Mouse (Mus musculus): ENCODE measurements at regions not wholly inside any gene's neighbourhood (a gene's known extent, or its start where the extent isn't known, plus 50 kb on each side); places are given as distances from the start of the nearest gene placed in this dataset.

DNA sequence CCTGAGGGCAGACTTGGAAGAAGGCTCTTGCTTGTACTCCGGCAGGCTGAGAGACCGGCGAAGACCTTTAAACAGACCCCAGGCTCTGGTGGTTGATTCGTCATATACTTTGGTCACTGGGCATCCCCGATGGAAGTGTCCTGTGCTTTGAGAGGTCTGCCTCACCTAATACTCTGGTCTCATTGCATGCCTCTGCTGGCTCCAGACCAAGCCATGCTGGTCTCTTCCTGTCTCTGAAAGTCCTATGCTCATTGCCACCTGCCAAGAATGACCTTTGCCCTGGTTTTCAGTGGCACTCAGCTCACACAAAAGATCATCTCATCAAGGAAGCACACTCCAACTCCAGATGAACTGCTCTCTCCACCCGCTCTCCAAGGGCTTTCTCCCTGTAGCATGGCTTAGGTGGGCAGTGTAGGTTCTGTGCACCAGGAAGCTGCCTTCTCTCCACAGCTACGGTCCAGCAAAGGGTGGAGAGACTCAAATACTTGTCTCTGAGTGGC is 126.0 kb upstream of the Rcn1 start:
- no peak for DNase-seq (ENCODE audit: low spot score in 2 of 2)

- DNase-seq (ENCODE audit: low spot score in 2 of 2) = no peak
These were observed 129.4 kb upstream of the Rcn1 start for GRCm38 (mm10) chr2:105528535-105528934.

- no peak for DNase-seq (ENCODE audit: low spot score in 2 of 2)
These were observed 124.6 kb upstream of the Pax6 start for GRCm38 (mm10) chr2:105544099-105544498.

DNA sequence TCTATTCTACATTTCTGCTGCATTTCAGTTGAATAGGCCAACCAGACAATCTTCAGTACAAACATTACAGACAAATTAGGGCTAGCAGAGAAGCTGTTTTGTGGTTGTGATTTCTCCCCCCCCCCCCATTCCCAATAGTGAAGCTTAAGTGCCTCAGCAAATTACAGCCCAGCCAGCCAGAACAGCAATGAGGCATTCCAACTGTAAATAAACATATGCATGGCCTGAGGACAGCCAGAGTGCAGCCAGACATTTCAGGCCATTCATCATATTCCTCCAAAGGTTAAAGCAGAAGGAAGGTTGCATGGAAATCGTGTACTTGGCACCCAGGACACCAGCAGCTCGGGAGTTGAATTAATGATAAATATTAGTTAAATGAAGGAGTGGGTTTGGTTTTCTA is 116.6 kb upstream of the Pax6 start:
- DNase-seq (ENCODE audit: low spot score in 2 of 2) = no peak

DNA sequence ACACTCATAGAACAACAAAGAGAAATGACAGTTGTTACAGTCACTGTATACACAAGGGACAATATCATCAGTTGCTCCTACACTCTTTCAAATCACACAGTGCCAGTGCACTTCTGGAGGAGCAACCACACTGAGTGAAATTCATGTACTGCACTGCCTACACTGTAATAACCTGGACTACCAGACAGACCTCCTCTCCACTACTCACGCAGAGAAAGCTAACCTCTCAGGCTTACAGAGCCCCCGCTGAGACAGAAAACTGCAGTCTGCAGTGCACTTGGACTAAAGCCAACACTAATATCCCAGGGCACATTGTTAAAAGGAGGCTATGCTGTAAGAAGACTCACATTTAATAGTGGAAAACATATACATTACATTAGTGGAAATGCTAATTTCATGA is 81.9 kb upstream of the Pax6 start:
- DNase-seq (ENCODE audit: low spot score in 2 of 2) = no peak

DNA sequence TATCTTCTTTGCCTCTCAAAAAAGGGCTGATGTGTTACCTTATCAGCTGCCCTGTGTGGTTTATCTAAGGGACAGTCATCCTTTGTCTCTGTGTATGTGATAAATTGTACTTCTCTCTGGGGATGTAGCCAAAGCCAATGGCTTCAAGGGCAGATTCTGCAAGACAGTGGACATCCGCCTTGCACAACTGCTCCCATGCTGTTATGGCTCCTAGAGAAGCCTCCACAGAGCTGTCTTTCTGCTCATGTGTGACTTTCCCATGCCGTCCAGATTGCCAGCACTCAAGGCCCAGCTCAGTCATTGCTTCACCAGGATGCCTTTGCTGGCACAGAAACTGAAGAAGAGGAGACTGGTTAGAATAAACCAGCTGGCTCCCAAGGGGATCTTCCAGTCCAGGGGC is 74.6 kb upstream of the Pax6 start:
- DNase-seq (ENCODE audit: low spot score in 2 of 2) = no peak

DNA sequence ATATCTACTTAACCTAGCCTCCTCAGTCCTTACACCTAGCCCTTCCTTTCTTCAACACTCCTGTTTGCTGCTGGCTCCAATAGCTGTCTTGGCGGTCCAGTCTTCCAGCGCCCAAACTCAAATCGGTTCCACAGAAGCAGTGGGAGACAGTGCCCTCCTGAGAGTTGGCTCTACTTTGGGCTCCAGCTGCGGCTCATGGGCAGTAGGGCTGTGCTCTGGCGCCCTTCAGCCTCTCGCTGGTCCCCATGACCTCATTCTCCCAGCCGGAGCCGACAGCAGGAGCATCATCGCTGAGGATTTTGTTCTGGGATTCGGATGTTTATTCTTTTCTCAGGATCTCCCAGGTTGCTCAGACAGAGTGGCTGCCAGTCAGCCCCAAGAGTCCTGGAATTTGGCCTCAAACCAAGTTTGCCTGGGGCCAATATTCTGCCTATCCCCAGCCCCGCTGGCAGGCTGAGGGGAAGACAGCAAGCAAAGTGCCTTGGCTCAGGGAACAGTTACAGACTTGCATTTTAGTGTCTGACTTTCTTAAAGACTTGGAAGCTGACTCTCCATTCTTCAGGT is 64.1 kb upstream of the Pax6 start:
- DNase-seq (ENCODE audit: low spot score in 2 of 2) = no peak

DNA sequence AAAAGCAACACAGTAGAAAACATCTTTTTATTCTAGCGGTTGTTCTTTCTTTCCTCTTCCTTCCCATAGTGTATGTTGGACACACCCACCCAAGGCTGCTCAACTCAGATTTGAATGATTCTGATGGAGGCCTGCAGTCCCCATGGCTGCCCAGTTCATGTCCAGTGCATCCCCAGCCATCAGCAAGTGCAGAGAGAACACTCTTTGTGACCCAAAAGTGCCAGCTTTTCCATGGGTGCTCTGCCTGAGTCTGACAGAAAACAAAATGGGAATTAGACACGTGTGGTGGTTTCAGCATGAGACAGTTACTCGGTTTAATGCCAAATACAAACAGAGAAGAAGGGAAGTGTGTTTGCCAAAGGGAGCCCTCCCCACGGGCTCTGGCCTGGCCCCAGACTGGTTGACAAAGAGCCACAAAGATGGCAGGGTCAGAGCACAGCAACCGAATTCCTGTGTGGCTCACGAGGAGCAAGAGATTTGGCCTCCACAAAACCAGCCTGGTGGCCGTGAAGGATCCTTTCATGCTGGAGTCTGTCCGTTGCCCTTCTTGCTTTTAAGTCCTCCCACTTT is 60.6 kb upstream of the Pax6 start:
- DNase-seq (ENCODE audit: low spot score in 2 of 2) = no peak

- DNase-seq (ENCODE audit: low spot score in 2 of 2) = no peak
These were observed 59.9 kb upstream of the Pax6 start for GRCm38 (mm10) chr2:105608756-105609155.

- no peak for DNase-seq (ENCODE audit: low spot score in 2 of 2)
These were observed 57.7 kb upstream of the Pax6 start for GRCm38 (mm10) chr2:105611014-105611413.

DNA sequence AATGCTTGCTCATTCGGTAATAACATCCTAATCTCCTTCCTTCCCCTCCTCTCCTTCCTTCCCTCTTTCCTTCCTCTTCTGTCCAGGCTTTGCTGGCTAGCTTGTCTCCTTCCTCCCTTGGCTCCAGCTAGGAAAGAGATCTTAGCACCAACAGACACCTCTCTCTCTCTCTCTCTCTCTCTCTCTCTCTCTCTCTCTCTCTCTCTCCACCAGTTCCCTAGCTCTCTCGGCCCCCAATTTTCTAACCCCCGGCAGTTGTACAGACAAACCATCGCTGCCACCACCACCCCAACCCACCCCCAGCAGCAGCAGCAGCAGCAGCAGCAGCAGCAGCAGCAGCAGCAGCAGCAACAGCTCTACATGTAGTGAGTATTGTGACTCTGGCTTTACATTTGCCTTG is 57.0 kb upstream of the Pax6 start:
- no peak for DNase-seq (ENCODE audit: low spot score in 2 of 2)

- no peak for DNase-seq (ENCODE audit: low spot score in 2 of 2)
These were observed 56.5 kb upstream of the Pax6 start for GRCm38 (mm10) chr2:105612051-105612664.

- DNase-seq (ENCODE audit: low spot score in 2 of 2) = no peak
These were observed 56.0 kb upstream of the Pax6 start for GRCm38 (mm10) chr2:105612706-105613105.

DNA sequence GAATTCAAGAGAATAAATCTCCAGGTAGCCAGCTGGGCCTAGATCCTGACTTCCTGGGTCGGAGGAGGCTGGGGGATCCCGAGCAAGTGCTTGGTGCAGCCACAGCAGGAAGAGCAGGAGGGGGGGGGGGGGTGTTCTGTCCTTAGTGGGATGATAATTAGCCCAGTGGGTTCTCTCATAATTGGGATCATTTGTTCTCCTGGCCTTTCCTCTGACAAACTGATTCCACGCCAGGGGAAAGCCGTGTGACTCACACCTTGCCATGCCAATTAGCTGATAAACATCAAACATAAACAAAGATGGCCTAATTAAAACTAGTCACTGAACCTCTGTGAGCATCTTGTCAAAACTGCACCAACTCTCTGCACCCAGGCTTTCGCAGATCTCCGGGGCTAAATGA is 55.5 kb upstream of the Pax6 start:
- no peak for DNase-seq (ENCODE audit: low spot score in 2 of 2)

GRCm38 (mm10) chr2:105615891-105616733 is 52.6 kb upstream of the Pax6 start:
- no peak for DNase-seq (ENCODE audit: low spot score in 2 of 2)

Data from gastrocnemius, postnatal 4 days (tissue).